Mouse (Mus musculus) heart, adult 2 months (tissue): ENCODE measurements around the gene Nt5dc3.

Experiments used
- CTCF ChIP-seq: fragments of 200-600 bp; IDR thresholded peaks from 2 replicates; pipeline ENCODE4 v1.8.1; 2022; ENCODE audit warnings: antibody characterized with exemption, mild to moderate bottlenecking, moderate library complexity
- EP300 ChIP-seq: fragments of 200-500 bp; IDR thresholded peaks from 2 replicates; pipeline ENCODE4 v1.6.1; 2011; ENCODE audit warnings: low read depth, low read length, control low read depth; ENCODE audit not compliant: insufficient read depth
- POLR2A ChIP-seq: fragments of 200-500 bp; IDR thresholded peaks from 2 replicates; pipeline ENCODE4 v1.6.1; 2011; ENCODE audit warnings: mild to moderate bottlenecking, low read depth, low read length, control low read depth; ENCODE audit not compliant: insufficient read depth

DNA sequence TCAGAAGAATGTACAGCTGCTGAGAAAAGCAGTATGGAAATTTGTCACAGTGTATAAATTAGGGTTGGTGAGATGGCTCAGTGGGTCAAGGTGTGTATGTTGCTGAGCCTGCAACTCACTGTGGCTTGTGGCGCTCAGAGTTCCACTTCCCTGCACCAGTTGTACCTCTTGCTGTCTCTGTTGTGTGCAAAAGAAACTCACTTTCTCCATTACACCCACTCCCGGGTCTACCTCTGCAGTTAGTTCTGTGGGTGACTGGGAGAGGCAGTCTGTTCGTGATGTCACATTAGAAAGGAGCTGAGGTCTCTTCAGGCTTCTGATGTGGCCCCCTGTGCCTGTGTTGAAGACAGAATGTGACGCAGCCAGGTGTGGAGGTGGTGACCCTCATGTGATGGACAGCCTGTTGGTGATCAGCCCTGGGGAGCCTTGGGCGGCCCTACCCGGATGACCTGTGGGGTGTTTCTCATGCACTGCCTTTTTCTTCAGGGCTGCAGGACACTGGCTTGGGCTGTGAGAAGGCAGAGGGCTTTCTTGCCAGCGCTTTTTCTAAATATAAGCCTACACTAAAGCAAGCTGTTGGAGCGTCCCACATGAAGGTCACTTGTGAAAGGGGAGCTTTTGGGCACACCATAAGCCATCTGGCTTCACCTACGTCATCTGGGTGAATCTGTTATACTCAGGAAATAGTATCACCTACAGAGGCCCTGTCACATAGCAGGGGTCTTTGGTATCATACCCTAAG, 16.2 kb downstream of the Nt5dc3 start:
- TF ChIP-seq CTCF = no peak
- no peak for TF ChIP-seq POLR2A
- no peak for TF ChIP-seq EP300
